In the genomic region with DNA sequence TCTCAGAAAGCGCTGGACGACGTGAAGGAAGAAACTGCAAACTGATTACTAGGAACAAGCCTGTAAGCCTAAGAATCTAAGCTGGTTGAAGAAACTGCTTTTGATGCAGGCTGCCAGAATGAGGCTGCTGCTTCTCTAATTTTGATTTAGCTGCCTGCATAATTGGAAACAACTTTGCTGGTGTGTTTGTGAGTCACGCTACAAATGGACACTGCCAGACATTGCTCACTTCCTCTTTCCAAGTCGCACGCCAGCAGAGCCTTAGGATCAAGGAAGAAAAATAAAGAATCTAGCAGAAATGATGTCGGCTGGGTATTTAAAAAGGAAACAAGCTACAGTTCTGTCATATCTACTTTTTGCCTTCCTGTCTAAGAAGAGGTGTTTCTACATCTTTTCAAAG, we compare ENCODE assay signal across 16 mouse cellular contexts.
DNase-seq lines count a peak whose midpoint lies in the region; ATAC-seq lines count a peak whose summit lies in the region.
"Had no signal": no experiment of that assay in that cellular context is flagged by ENCODE, and none has a peak within 500 bp of the region (broad histone marks: within the 10 kb centered on the region; RNA-seq: fewer than 3 reads in every experiment).

No protein-coding gene starts in this region.

- H3K27ac ChIP-seq in intestine, embryonic 16.5 days (ENCODE audit: low read length), result no peak overlapping the region
- H3K27ac ChIP-seq: hindbrain, embryonic 15.5 days; liver, embryonic 13.5 days had no signal

- no peaks in the 10 kb centered on the region for H3K4me1 ChIP-seq in intestine, embryonic 16.5 days (ENCODE audit: control insufficient read depth, insufficient read depth, low read length)
- H3K4me1 ChIP-seq: hindbrain, embryonic 15.5 days; liver, embryonic 13.5 days had no signal

- no peaks in the 10 kb centered on the region for H3K36me3 ChIP-seq in intestine, embryonic 16.5 days (ENCODE audit: control insufficient read depth, insufficient read depth, low read length)
- H3K36me3 ChIP-seq: hindbrain, embryonic 15.5 days; liver, embryonic 13.5 days had no signal

- H3K4me2 ChIP-seq in intestine, embryonic 16.5 days (ENCODE audit: low read depth, low read length), result no peak overlapping the region
- H3K4me2 ChIP-seq: hindbrain, embryonic 15.5 days; liver, embryonic 13.5 days; midbrain, embryonic 11.5 days had no signal

- no peaks in the 10 kb centered on the region for H3K9me3 ChIP-seq in intestine, embryonic 16.5 days (ENCODE audit: control insufficient read depth, low read length)
- H3K9me3 ChIP-seq: hindbrain, embryonic 15.5 days; liver, embryonic 13.5 days had no signal

- H3K27me3 ChIP-seq in intestine, embryonic 16.5 days (replicated peaks; ENCODE audit: control insufficient read depth, insufficient read depth, low read length), result no peaks in the 10 kb centered on the region
- H3K27me3 ChIP-seq: hindbrain, embryonic 15.5 days; liver, embryonic 13.5 days had no signal

- no peak overlapping the region for H3K4me3 ChIP-seq in intestine, embryonic 16.5 days (ENCODE audit: low read length)
- H3K4me3 ChIP-seq: hindbrain, embryonic 15.5 days; liver, embryonic 13.5 days had no signal

- H3K9ac ChIP-seq in intestine, embryonic 16.5 days (ENCODE audit: low read depth, low read length), result no peak overlapping the region
- H3K9ac ChIP-seq: hindbrain, embryonic 15.5 days; liver, embryonic 13.5 days had no signal

- WGBS in intestine, embryonic 16.5 days, result 73% methylated on average over 7 of the region's 7 CpGs

- peak; percentile 89 for ATAC-seq in frontal cortex, adult (ENCODE audit: low TSS enrichment)
- ATAC-seq in intestine, embryonic 16.5 days, result no peak
- ATAC-seq: Patski had no signal

- DNase-seq in frontal cortex, postnatal 25 days (ENCODE audit: low spot score in 2 of 2), result no peak
- DNase-seq in kidney, postnatal 10 days, result peak; percentile 3
- DNase-seq in kidney, postnatal 36 days, result no peak
- DNase-seq in right cerebral cortex, postnatal 10 days (ENCODE audit: low spot score in 2 of 2), result peak; percentile 20 to 24
- DNase-seq in right cerebral cortex, postnatal 25 days, result no peak
- DNase-seq in skeletal muscle tissue, adult 2 months (ENCODE audit: low read depth, low spot score), result peak; percentile 12
- DNase-seq: adrenal gland, postnatal 10 days; cerebellum, postnatal 36 days; layer of hippocampus, postnatal 36 days; liver, embryonic 13.5 days; thymus, postnatal 36 days had no signal

Comparison
In these comparisons a context has a peak if more than half of its experiments do, and no peak if none do; other contexts are left out.
1. DNase-seq: peak in kidney, postnatal 10 days (single experiment), right cerebral cortex, postnatal 10 days (2 of 2) and skeletal muscle tissue, adult 2 months (single experiment); none in frontal cortex, postnatal 25 days (0 of 2), kidney, postnatal 36 days (0 of 2) and right cerebral cortex, postnatal 25 days (single experiment).